Mouse (Mus musculus): Measurements from ENCODE around the gene Kcnj1. TPM values are rescaled to one million over a fixed set of nuclear protein-coding genes. Genes with fewer than 3 reads are reported as not detected.

Gene Kcnj1
- polyA plus RNA-seq, 1 experiment = not detected

DNA sequence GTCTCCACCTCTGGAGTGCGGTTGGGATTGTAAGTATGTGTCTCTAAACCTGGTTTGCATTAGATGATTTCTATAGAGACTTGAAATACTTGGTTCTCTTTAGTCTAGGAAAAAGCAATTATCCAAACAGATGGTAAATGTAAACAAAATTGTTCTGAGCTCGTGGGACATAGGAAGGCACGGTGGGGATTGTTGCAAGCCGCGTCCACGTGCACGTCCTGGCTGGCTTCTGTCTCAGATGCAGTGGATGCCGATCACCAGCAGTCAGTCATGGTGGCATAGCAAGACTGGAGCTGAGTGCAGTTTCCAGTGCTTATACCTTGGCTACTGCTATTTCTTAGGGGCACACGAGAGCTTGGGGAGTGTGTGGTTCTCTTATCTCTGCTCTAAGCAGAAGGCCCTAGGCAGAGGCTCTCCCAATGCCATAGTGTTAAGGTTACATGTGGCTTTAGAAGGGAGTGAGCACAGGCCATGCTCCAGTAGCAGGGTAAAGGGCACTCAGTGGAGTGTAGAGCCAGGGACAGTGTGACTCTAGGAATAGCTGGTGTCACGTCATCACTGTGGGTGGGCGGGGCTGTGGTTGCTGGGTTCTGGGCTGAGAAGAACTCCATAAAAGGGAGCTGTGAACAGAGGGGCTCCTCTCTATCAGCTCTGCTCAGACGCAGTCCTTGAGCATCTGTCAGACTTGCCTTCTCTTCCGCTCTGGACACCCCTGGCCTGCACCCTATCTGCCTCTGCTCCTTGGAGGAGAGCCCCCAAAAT lies 36.7 kb upstream of the Kcnj1 start:
- Histone ChIP-seq H3K4me3 (no peak overlapping the region), H3K27me3 (ENCODE audit: control insufficient read depth, insufficient read depth, insufficient read length) (peaks cover 8% of the 10 kb centered on the region), H3K79me2 (ENCODE audit: control insufficient read depth, insufficient read depth) (no peaks in the 10 kb centered on the region), H3K36me3 (ENCODE audit: control insufficient read depth, insufficient read depth) (no peaks in the 10 kb centered on the region), H3ac (ENCODE audit: control insufficient read depth, insufficient read length) (no peak overlapping the region), H3K4me2 (ENCODE audit: low read depth) (no peak overlapping the region)
- TF ChIP-seq MAX (IDR thresholded peaks at IDR 0.05; ENCODE audit: low read depth) (no peak), TCF3 (IDR thresholded peaks at IDR 0.05; ENCODE audit: insufficient read length, low read depth) (no peak), POLR2AphosphoS2 (IDR thresholded peaks at IDR 0.05; ENCODE audit: insufficient read length, low read depth) (no peak), REST (IDR thresholded peaks at IDR 0.05; ENCODE audit: insufficient read depth, insufficient read length) (no peak), USF1 (IDR thresholded peaks at IDR 0.05; ENCODE audit: low read depth) (no peak), MYOD1 (IDR thresholded peaks at IDR 0.05; ENCODE audit: control insufficient read depth in 1 of 3, insufficient read length in 2 of 3, low read depth in 2 of 3) (no peak), CEBPB (IDR thresholded peaks at IDR 0.05; ENCODE audit: insufficient read depth, poor library complexity, severe bottlenecking) (no peak), MYOG (IDR thresholded peaks at IDR 0.05; ENCODE audit: control insufficient read depth in 1 of 3, insufficient read depth in 1 of 3, insufficient read length in 2 of 3, low read depth in 2 of 3) (no peak)

DNA sequence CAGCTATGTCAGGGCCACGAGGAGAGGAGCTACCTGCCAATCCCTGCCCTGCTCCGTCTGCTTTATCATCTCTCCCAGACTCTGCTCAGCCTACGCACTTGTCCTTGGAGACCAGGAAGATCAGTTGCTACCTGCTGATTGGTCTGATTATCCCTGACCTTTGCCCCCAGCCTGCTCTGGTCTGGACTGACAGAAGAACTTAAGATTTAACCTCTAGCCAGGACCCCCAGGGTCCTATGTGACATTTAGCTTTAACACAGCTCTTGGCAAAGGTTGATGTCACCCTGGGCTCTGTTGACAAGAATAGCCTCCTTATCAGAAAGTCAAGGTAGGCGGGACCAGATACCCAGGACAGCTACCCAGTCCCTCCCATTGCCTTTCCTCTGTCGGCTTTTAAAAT lies 31.5 kb upstream of the Kcnj1 start:
- Histone ChIP-seq H3K36me3 (ENCODE audit: control insufficient read depth, insufficient read depth) (no peaks in the 10 kb centered on the region), H3K27me3 (ENCODE audit: control insufficient read depth, insufficient read depth, insufficient read length) (peaks cover 33% of the 10 kb centered on the region), H3ac (ENCODE audit: control insufficient read depth, insufficient read length) (no peak overlapping the region), H3K4me3 (no peak overlapping the region), H3K79me2 (ENCODE audit: control insufficient read depth, insufficient read depth) (no peaks in the 10 kb centered on the region), H3K4me2 (ENCODE audit: low read depth) (no peak overlapping the region)
- no peak for TF ChIP-seq MYOG (IDR thresholded peaks at IDR 0.05; ENCODE audit: control insufficient read depth in 1 of 3, insufficient read depth in 1 of 3, insufficient read length in 2 of 3, low read depth in 2 of 3)

DNA sequence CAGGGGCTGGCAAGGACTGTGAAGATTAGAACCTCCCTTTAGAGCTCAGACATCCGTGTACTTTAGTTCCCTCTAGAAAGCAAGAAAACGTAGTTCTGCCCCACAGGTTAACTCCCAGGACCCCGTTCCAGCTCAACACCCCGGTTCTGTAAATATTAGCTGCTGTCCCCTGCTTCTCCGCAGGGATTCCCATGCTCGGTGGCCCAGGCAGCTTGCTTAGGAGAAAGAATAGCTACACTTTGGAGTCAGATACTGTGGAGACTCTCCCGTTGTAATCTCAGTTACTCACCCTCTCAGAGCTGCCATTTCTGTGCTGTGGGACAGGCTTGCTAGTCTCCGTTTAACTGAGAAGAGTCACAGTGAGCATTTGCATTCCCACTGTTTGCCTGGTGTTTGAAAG lies 29.4 kb upstream of the Kcnj1 start:
- Histone ChIP-seq H3K4me2 (ENCODE audit: low read depth) (no peak overlapping the region), H3K27me3 (ENCODE audit: control insufficient read depth, insufficient read depth, insufficient read length) (peaks cover 47% of the 10 kb centered on the region), H3K36me3 (ENCODE audit: control insufficient read depth, insufficient read depth) (no peaks in the 10 kb centered on the region), H3K4me3 (no peak overlapping the region), H3ac (ENCODE audit: control insufficient read depth, insufficient read length) (no peak overlapping the region), H3K79me2 (ENCODE audit: control insufficient read depth, insufficient read depth) (no peaks in the 10 kb centered on the region)
- no peak for TF ChIP-seq TCF12 (IDR thresholded peaks at IDR 0.05; ENCODE audit: insufficient read depth, poor library complexity, severe bottlenecking)
- no peak for TF ChIP-seq USF1 (IDR thresholded peaks at IDR 0.05; ENCODE audit: low read depth)

DNA sequence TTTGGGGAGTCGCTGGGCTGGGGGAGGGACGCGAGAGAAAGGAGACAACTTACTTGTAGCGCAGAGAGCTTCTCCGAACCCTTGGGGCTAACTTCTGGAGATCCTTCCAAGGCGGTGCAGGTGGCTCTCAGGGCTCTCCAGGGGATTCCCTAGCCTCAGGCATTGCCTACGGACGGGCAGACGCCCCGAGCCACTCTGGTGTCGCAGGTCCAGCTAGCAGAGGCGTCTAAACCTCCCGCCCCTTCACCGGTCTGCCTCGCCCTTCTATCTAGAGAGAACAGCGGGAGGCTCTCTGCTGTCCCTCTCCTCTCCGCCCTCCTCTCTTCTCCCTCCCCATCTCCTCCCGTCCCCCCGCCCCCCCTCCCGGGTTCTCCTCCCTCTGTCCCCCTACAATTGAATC lies 28.2 kb upstream of the Kcnj1 start, which contains the start of gene Kcnj5:
Gene Kcnj5 (minus strand): TSS at position 300 of the 400 bp plus-strand sequence.
- Histone ChIP-seq H3K4me2 (ENCODE audit: low read depth) (no peak within 1 kb of the TSS), H3K36me3 (ENCODE audit: control insufficient read depth, insufficient read depth) (no peaks in the 10 kb centered on the region), H3K4me3 (no peak within 1 kb of the TSS), H3ac (ENCODE audit: control insufficient read depth, insufficient read length) (no peak within 1 kb of the TSS), H3K79me2 (ENCODE audit: control insufficient read depth, insufficient read depth) (no peaks in the 10 kb centered on the region), H3K27me3 (ENCODE audit: control insufficient read depth, insufficient read depth, insufficient read length) (peaks cover 47% of the 10 kb centered on the region)
- TF ChIP-seq MYOD1 (IDR thresholded peaks at IDR 0.05; ENCODE audit: control insufficient read depth in 1 of 3, insufficient read length in 2 of 3, low read depth in 2 of 3) (no peak), REST (IDR thresholded peaks at IDR 0.05; ENCODE audit: insufficient read depth, insufficient read length) (no peak), MYOG (IDR thresholded peaks at IDR 0.05; ENCODE audit: control insufficient read depth in 1 of 3, insufficient read depth in 1 of 3, insufficient read length in 2 of 3, low read depth in 2 of 3) (no peak), POLR2A (IDR thresholded peaks at IDR 0.05; ENCODE audit: insufficient read length, low read depth) (no peak), E2F4 (IDR thresholded peaks at IDR 0.05; ENCODE audit: insufficient read depth) (no peak), TCF3 (IDR thresholded peaks at IDR 0.05; ENCODE audit: insufficient read length, low read depth) (no peak), POLR2AphosphoS2 (IDR thresholded peaks at IDR 0.05; ENCODE audit: insufficient read length, low read depth) (no peak), SRF (IDR thresholded peaks at IDR 0.05; ENCODE audit: control insufficient read depth, insufficient read length, low read depth) (no peak), CEBPB (IDR thresholded peaks at IDR 0.05; ENCODE audit: insufficient read depth, poor library complexity, severe bottlenecking) (no peak), USF1 (IDR thresholded peaks at IDR 0.05; ENCODE audit: low read depth) (no peak)

DNA sequence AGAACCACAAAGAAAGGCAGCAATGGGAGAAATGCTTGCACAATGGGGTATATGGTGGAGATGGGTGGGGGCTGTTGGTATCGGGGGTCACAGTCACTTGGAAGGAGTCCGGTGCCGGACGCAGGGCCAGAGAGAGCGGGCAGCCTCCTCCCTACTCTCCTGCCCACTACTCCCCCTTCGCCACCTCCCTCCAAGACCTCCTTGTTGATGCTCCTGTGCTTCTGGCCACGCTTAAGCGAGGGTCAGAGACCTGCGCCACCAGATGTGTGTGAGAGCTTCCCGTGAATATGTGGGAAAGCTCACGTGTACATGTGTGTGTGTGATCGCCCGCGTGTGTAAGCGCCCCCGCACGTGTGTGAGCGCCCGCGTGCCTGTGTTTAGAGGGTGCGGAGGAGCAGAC lies 27.8 kb upstream of the Kcnj1 start:
- H3ac ChIP-seq (ENCODE audit: control insufficient read depth, insufficient read length) = no peak overlapping the region
- no peaks in the 10 kb centered on the region for H3K36me3 ChIP-seq (ENCODE audit: control insufficient read depth, insufficient read depth)
- H3K4me3 ChIP-seq = no peak overlapping the region
- peaks cover 47% of the 10 kb centered on the region for H3K27me3 ChIP-seq (ENCODE audit: control insufficient read depth, insufficient read depth, insufficient read length)
- H3K79me2 ChIP-seq (ENCODE audit: control insufficient read depth, insufficient read depth) = no peaks in the 10 kb centered on the region
- TF ChIP-seq POLR2A (IDR thresholded peaks at IDR 0.05; ENCODE audit: insufficient read length, low read depth) (no peak), E2F4 (IDR thresholded peaks at IDR 0.05; ENCODE audit: insufficient read depth) (no peak), SRF (IDR thresholded peaks at IDR 0.05; ENCODE audit: control insufficient read depth, insufficient read length, low read depth) (no peak), USF1 (IDR thresholded peaks at IDR 0.05; ENCODE audit: low read depth) (no peak), CEBPB (IDR thresholded peaks at IDR 0.05; ENCODE audit: insufficient read depth, poor library complexity, severe bottlenecking) (no peak), POLR2AphosphoS2 (IDR thresholded peaks at IDR 0.05; ENCODE audit: insufficient read length, low read depth) (no peak), TCF3 (IDR thresholded peaks at IDR 0.05; ENCODE audit: insufficient read length, low read depth) (no peak), TCF12 (IDR thresholded peaks at IDR 0.05; ENCODE audit: insufficient read depth, poor library complexity, severe bottlenecking) (no peak), MYOD1 (IDR thresholded peaks at IDR 0.05; ENCODE audit: control insufficient read depth in 1 of 3, insufficient read length in 2 of 3, low read depth in 2 of 3) (no peak), REST (IDR thresholded peaks at IDR 0.05; ENCODE audit: insufficient read depth, insufficient read length) (no peak), MAX (IDR thresholded peaks at IDR 0.05; ENCODE audit: low read depth) (no peak)
- no peak overlapping the region for H3K4me2 ChIP-seq (ENCODE audit: low read depth)

All from myocyte (in vitro differentiated cells).